Mouse (Mus musculus) myocyte (in vitro differentiated cells): ENCODE data around the gene Col4a3bp.

Experiments
- MAX ChIP-seq: IDR thresholded peaks from one replicate; pipeline ENCODE4 v1.6.1; 2011; ENCODE audit warnings: low read depth, mild to moderate bottlenecking, control low read depth
- POLR2AphosphoS2 ChIP-seq: IDR thresholded peaks from one replicate; pipeline ENCODE4 v1.6.1; 2011; ENCODE audit warnings: low read depth, control low read depth; ENCODE audit not compliant: insufficient read length

- TF ChIP-seq POLR2AphosphoS2 (no peak), MAX (no peak)
These were observed 14.6 kb upstream of the Col4a3bp start for GRCm38 (mm10) chr13:96527856-96528255.
